Mouse (Mus musculus) C2C12 (cell line): ENCODE measurements around the gene Nr4a2. TPM values are rescaled to one million over a fixed set of nuclear protein-coding genes. Genes with fewer than 3 reads are reported as not detected.

Experiments
- H3K27me3 ChIP-seq: one replicate; pipeline ENCODE4 v1.6.1; 2011; ENCODE audit not compliant: control insufficient read depth, insufficient read depth, insufficient read length
- H3K36me3 ChIP-seq: one replicate; pipeline ENCODE4 v1.6.1; 2011; ENCODE audit not compliant: control insufficient read depth, insufficient read depth
- H3K4me3 ChIP-seq: one replicate; pipeline ENCODE4 v1.5.1; 2011; ENCODE audit warnings: mild to moderate bottlenecking, control low read depth; ENCODE audit not compliant: poor library complexity, insufficient read depth, severe bottlenecking
- H3K79me2 ChIP-seq: one replicate; pipeline ENCODE4 v1.6.1; 2011; ENCODE audit not compliant: control insufficient read depth, insufficient read depth
- H3K79me3 ChIP-seq: one replicate; pipeline ENCODE4 v1.6.1; 2011; ENCODE audit warnings: low read depth, control low read depth
- H3ac ChIP-seq: one replicate; pipeline ENCODE3; 2011; ENCODE audit warnings: low read depth; ENCODE audit not compliant: control insufficient read depth, insufficient read length
- CEBPB ChIP-seq: IDR thresholded peaks from one replicate; pipeline ENCODE4 v1.6.1; 2011; ENCODE audit warnings: low read depth, mild to moderate bottlenecking, control low read depth, moderate library complexity
- CTCF ChIP-seq: IDR thresholded peaks from one replicate; pipeline ENCODE4 v1.5.1; 2011; ENCODE audit not compliant: control insufficient read depth, insufficient read depth, insufficient read length
- FOSL1 ChIP-seq: IDR thresholded peaks from one replicate; pipeline ENCODE4 v1.8.0; 2011; ENCODE audit warnings: mild to moderate bottlenecking, low read length; ENCODE audit not compliant: poor library complexity, insufficient read depth, severe bottlenecking
- MAX ChIP-seq: IDR thresholded peaks from one replicate; pipeline ENCODE4 v1.6.1; 2011; ENCODE audit warnings: mild to moderate bottlenecking, control low read depth
- MYOD1 ChIP-seq: IDR thresholded peaks from one replicate; pipeline ENCODE4 v1.6.1; 2011; ENCODE audit warnings: low read depth; ENCODE audit not compliant: control insufficient read depth, insufficient read length
- MYOG ChIP-seq: IDR thresholded peaks from one replicate; pipeline ENCODE4 v1.6.1; 2011; ENCODE audit not compliant: control insufficient read depth, insufficient read length; ENCODE audit errors: extremely low read depth
- USF1 ChIP-seq: IDR thresholded peaks from one replicate; pipeline ENCODE4 v1.6.1; 2011; ENCODE audit warnings: low read depth, mild to moderate bottlenecking, control low read depth, moderate library complexity
- polyA plus RNA-seq: library from polyadenylated mRNA; unstranded; fragments of >200 nt; fragmentation: generic; extraction: Trizol; gene quantifications from one replicate; pipeline ENCODE4 v1.2.1, GENCODE M21; 2012; ENCODE audit warnings: missing spikeins

The Nr4a2 gene
- polyA plus RNA-seq, 1 experiment = 8.0 TPM

GRCm38 (mm10) chr2:57117201-57117951 is 6.4 kb downstream of the Nr4a2 start:
- Histone ChIP-seq H3K79me3 (peaks cover 47% of the 10 kb centered on the region), H3K27me3 (no peaks in the 10 kb centered on the region), H3K36me3 (peaks cover 7% of the 10 kb centered on the region), H3K79me2 (peaks cover 83% of the 10 kb centered on the region), H3K4me3 (peak overlapping the region; percentile 51), H3ac (peak overlapping the region; percentile 12)
- TF ChIP-seq MAX (peak; percentile 24), USF1 (no peak), CEBPB (no peak), CTCF (peak; percentile 40), MYOG (no peak), MYOD1 (no peak), FOSL1 (no peak)

- Histone ChIP-seq H3K79me3 (peaks cover 39% of the 10 kb centered on the region), H3K27me3 (no peaks in the 10 kb centered on the region), H3K4me3 (peak overlapping the region; percentile 51), H3ac (peak overlapping the region; percentile 69), H3K36me3 (peaks cover 6% of the 10 kb centered on the region), H3K79me2 (peaks cover 75% of the 10 kb centered on the region)
- TF ChIP-seq MYOG (no peak), USF1 (no peak), MAX (no peak), FOSL1 (no peak), CEBPB (no peak), CTCF (peak; percentile 11), MYOD1 (no peak)
Observed at GRCm38 (mm10) chr2:57116366-57117200, 7.2 kb downstream of the Nr4a2 start.

GRCm38 (mm10) chr2:57115864-57116365 is 7.9 kb downstream of the Nr4a2 start:
- H3K27me3 ChIP-seq = no peaks in the 10 kb centered on the region

GRCm38 (mm10) chr2:57115181-57115863 is 8.5 kb downstream of the Nr4a2 start:
- Histone ChIP-seq H3K79me3 (peaks cover 27% of the 10 kb centered on the region), H3K36me3 (peaks cover 4% of the 10 kb centered on the region), H3ac (peak overlapping the region; percentile 78), H3K79me2 (peaks cover 62% of the 10 kb centered on the region), H3K27me3 (no peaks in the 10 kb centered on the region), H3K4me3 (peak overlapping the region; percentile 51)
- no peak for TF ChIP-seq MYOG
- TF ChIP-seq FOSL1 = no peak
- no peak for TF ChIP-seq USF1
- no peak for TF ChIP-seq MAX
- TF ChIP-seq CTCF = no peak
- no peak for TF ChIP-seq MYOD1
- no peak for TF ChIP-seq CEBPB

More at GRCm38 (mm10) chr2:57115864-57116365, 7.9 kb downstream of the Nr4a2 start:
- Histone ChIP-seq H3K79me3 (peaks cover 33% of the 10 kb centered on the region), H3K36me3 (peaks cover 4% of the 10 kb centered on the region), H3K79me2 (peaks cover 68% of the 10 kb centered on the region), H3ac (peak overlapping the region; percentile 36), H3K4me3 (peak overlapping the region; percentile 51)
- TF ChIP-seq CEBPB (no peak), USF1 (no peak), MAX (peak; percentile 13), FOSL1 (no peak)

- TF ChIP-seq MAX (peak; percentile 88), FOSL1 (no peak)
- Histone ChIP-seq H3K79me2 (peaks cover 54% of the 10 kb centered on the region), H3K27me3 (no peaks in the 10 kb centered on the region), H3K36me3 (peaks cover 4% of the 10 kb centered on the region), H3K79me3 (peaks cover 20% of the 10 kb centered on the region), H3ac (peak overlapping the region; percentile 78), H3K4me3 (peak overlapping the region; percentile 51)
Observed at GRCm38 (mm10) chr2:57114211-57115151, 9.3 kb downstream of the Nr4a2 start.
